Mouse (Mus musculus) cortical plate, adult 2 months (tissue): ENCODE results near the gene Soga1. TPM values are rescaled to one million over a fixed set of nuclear protein-coding genes. Genes with fewer than 3 reads are reported as not detected.

Experiments
- H3K27ac ChIP-seq: fragments of 200-500 bp; 2 replicates; pipeline ENCODE4 v1.5.1; 2012; ENCODE audit warnings: low read length, control low read depth, inconsistent platforms; ENCODE audit not compliant: insufficient read depth
- H3K4me1 ChIP-seq: fragments of 200-500 bp; 2 replicates; pipeline ENCODE4 v1.6.1; 2011; ENCODE audit warnings: low read length; ENCODE audit not compliant: control insufficient read depth, insufficient read depth
- H3K4me3 ChIP-seq: fragments of 200-500 bp; 2 replicates; pipeline ENCODE4 v1.5.1; 2011; ENCODE audit warnings: mild to moderate bottlenecking, low read length, control low read depth; ENCODE audit not compliant: insufficient read depth
- CTCF ChIP-seq: fragments of 200-500 bp; IDR thresholded peaks from 2 replicates; pipeline ENCODE4 v1.5.1; 2011; ENCODE audit warnings: mild to moderate bottlenecking, control low read depth, low read length; ENCODE audit not compliant: insufficient read depth; ENCODE audit errors: extremely low read depth
- POLR2A ChIP-seq: fragments of 200-500 bp; IDR thresholded peaks from 2 replicates; pipeline ENCODE4 v1.6.1; 2011; ENCODE audit warnings: mild to moderate bottlenecking, low read length, control low read depth; ENCODE audit not compliant: insufficient read depth; ENCODE audit errors: extremely low read depth
- polyA plus RNA-seq: library from polyadenylated mRNA; depleted of rRNA; stranded (reverse); fragments of >200 nt; gene quantifications from 2 replicates; pipeline ENCODE4 v1.2.3, GENCODE M21; 2012; rRNA removed

Soga1 gene
- polyA plus RNA-seq, 1 experiment = 6.8 TPM

GRCm38 (mm10) chr2:156981291-156981690 is 97.8 kb downstream of the Soga1 start:
- TF ChIP-seq POLR2A (no peak), CTCF (no peak)
- no peak overlapping the region for H3K27ac ChIP-seq
- no peak overlapping the region for H3K4me3 ChIP-seq
- peaks cover 6% of the 10 kb centered on the region; the same call in 1 of the 2 replicates for H3K4me1 ChIP-seq

DNA sequence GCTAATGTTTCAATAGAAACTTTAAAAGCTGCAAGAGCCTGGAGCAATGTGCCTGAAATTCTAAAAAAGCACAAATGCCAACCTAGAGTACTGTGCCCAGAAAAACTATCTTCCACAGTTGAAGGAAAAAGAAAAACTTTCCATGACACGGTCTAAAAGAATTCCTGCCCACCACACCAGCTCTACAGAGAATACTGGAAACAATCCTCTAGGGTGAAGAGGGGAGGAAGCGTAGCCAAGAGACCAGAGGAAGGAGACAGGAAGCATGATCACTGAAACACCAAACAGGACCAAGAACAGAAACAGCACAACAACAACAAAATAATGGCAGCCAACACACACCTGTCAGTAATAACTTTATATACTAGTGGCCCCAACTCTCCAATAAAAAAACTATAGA is 99.0 kb downstream of the Soga1 start:
- TF ChIP-seq CTCF (no peak), POLR2A (no peak)
- Histone ChIP-seq H3K4me3 (no peak overlapping the region), H3K4me1 (peaks cover 7% of the 10 kb centered on the region; the same call in 1 of the 2 replicates), H3K27ac (no peak overlapping the region)

DNA sequence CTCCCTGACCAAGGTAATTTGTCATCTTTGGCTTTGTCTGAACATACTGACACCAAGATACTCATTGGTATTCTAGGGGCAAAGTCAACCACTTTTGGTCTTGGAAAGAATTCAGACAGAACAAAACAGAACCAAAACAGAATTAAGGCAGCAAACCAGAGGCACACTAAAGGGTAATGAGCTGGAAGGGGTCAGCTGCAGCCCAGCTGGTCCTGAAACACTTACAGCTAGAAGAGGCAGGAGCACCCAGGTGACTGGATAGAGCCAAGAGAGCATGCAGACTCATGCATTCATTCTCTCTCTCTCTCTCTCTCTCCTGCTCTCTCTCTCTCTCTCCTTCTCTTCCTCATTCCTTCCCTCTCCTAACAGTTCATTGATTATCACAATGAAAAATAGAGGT is 102.3 kb downstream of the Soga1 start:
- Histone ChIP-seq H3K4me3 (no peak overlapping the region), H3K4me1 (peaks cover 17% of the 10 kb centered on the region), H3K27ac (no peak overlapping the region)
- no peak for TF ChIP-seq CTCF
- no peak for TF ChIP-seq POLR2A

DNA sequence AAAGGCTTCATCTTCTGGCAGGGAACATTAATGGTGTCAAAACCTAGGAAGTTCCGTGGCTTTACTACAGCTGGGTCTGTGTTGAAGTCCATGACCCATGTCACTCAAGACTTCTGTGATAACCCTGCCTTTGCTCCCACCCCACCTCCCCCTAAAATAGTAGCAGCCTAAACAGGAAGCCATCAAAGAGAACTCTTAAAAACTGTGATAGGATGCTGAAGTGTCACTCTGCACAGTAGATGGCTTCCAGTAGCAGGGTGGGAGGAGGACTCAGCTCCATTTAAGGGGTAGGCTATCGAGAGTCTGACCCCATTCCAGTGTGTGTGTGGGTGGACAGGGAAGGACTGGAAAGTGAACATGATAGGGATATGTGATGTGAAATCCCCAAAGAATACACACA is 104.1 kb downstream of the Soga1 start:
- H3K27ac ChIP-seq = peak overlapping the region; percentile 17; the same call in 1 of the 2 replicates
- H3K4me3 ChIP-seq = no peak overlapping the region
- TF ChIP-seq CTCF (no peak), POLR2A (no peak)
- H3K4me1 ChIP-seq = peaks cover 17% of the 10 kb centered on the region

- H3K27ac ChIP-seq = peak overlapping the region; percentile 68
- H3K4me1 ChIP-seq = peaks cover 20% of the 10 kb centered on the region
- no peak overlapping the region for H3K4me3 ChIP-seq
- TF ChIP-seq POLR2A (no peak), CTCF (no peak)
These were observed 105.5 kb downstream of the Soga1 start for GRCm38 (mm10) chr2:156973316-156974100.

DNA sequence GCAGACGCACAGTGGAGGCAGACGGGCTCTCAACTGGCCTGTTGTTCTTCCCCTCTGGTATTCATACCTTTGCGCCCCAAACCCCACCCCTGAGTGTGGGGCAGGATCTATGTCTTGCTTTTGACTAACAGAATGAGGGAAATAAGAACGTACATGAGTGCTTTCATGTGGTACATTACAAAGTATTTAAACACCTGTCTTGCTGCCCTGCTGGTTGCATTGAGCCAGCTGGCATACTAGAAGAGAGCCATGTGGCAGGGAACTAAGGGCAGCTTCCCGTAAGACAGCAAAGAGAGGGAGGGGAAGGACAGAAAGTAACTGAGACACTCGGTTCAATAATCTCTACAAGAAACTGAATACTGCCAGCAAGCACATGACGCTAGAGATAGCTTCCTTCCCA is 108.8 kb downstream of the Soga1 start:
- TF ChIP-seq POLR2A (no peak), CTCF (no peak)
- peaks cover 19% of the 10 kb centered on the region for H3K4me1 ChIP-seq
- no peak overlapping the region for H3K27ac ChIP-seq
- H3K4me3 ChIP-seq = no peak overlapping the region

- no peak overlapping the region for H3K27ac ChIP-seq
- H3K4me3 ChIP-seq = no peak overlapping the region
- TF ChIP-seq CTCF (no peak), POLR2A (no peak)
- H3K4me1 ChIP-seq = peaks cover 14% of the 10 kb centered on the region
These were observed 110.6 kb downstream of the Soga1 start for GRCm38 (mm10) chr2:156968501-156968900.

DNA sequence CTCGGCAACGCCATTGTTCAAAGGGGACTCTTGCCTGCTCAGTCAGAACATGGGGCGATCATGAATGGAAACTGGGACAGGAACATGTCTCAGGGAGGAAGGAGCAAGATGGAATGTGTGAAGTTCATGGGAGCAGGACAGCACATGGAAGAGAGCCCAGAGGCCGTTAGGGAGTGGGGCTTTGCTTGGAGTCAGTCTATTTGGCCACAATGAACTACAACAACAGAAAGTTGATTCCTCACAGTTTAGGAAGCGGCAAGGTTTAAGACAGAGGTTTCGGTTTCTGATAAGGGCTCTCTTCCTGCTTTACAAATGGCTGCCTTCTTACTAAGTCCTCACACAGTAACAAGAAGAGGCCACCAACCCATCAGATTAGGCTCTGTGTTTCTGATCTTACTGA is 111.7 kb downstream of the Soga1 start:
- Histone ChIP-seq H3K27ac (no peak overlapping the region), H3K4me1 (peaks cover 9% of the 10 kb centered on the region), H3K4me3 (no peak overlapping the region)
- TF ChIP-seq POLR2A = no peak
- no peak for TF ChIP-seq CTCF

Other genes with a start within 250 kb of the Soga1 start
- 1.1 and 1.7 TPM in 2 replicates for gene Tgif2, start 239.2 kb downstream of the Soga1 start, polyA plus RNA-seq
- 3.0 and 4.0 TPM in 2 replicates for gene 4930518I15Rik, start 221.3 kb downstream of the Soga1 start, polyA plus RNA-seq
- gene Rab5if, start 216.1 kb downstream of the Soga1 start, polyA plus RNA-seq = 100 and 110 TPM in 2 replicates
- 0.67 and 0.85 TPM in 2 replicates for gene Sla2, start 192.1 kb downstream of the Soga1 start, polyA plus RNA-seq
- gene Ndrg3, start 87.2 kb downstream of the Soga1 start, polyA plus RNA-seq = 585 and 611 TPM in 2 replicates
- gene Dsn1, start 72.1 kb downstream of the Soga1 start, polyA plus RNA-seq = 5.4 and 5.8 TPM in 2 replicates
- gene Tldc2, start 7.8 kb upstream of the Soga1 start, polyA plus RNA-seq = not detected in 2 replicates
- gene Samhd1, start 56.0 kb upstream of the Soga1 start, polyA plus RNA-seq = 14.7 and 15.9 TPM in 2 replicates
- 1.5 and 2.0 TPM in 2 replicates for gene Rbl1, start 125.3 kb upstream of the Soga1 start, polyA plus RNA-seq
- 118 and 119 TPM in 2 replicates for gene Rpn2, start 199.8 kb upstream of the Soga1 start, polyA plus RNA-seq
- 1.3 and 1.5 TPM in 2 replicates for gene Mroh8, start 200.3 kb upstream of the Soga1 start, polyA plus RNA-seq